Mouse (Mus musculus): ENCODE results near the gene Pafah1b3.
A peak's percentile ranks its signal among the peaks of the same experiment; 100 is the strongest.

DNA sequence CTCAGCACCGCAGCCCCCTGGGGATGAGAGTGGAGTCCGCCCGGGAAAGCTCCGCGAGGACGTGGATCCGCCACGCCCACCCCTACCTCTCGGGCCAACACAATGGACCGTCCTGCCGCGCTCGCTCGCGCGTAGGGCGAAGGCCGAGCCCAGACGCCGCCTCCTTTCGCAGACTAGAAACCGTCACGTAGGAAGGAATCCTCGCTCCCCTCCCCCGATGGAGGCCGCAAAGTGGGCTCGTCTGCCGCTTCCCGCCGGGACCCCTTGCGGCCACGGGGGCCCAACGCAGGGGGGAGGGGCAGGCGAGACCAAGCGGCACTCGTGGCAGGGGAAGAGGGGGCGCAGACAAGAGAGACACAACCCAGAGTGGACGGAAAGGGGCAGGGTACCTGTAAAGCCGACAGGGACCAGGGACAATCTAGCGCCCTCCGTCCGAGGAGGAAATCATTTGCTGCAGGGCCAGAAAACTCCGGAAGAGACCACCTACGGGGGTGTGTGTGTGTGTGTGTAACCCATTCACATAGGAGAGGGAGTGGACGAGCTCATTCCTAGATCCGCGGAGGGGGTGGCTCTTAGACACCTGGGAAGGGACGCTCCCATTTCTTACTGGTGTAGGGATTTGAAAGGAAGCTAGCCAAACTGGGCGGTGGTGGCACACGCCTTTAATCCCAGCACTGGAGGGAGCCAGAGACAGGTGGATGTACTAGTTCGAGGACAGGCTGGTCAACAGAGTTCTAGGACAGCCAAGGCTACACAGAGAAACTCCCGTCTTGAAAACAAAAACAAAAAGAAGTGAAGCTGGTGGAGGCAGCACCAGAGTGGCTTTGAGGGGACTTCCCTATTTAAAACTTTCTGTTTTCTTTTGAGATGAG lies at the start of gene Pafah1b3:
- TF ChIP-seq CTCF (IDR thresholded peaks at IDR 0.05; ENCODE audit: control insufficient read depth, insufficient read depth, insufficient replicate concordance, low read depth, low read length) = peak; percentile 17
- TF ChIP-seq POLR2A (IDR thresholded peaks at IDR 0.05; ENCODE audit: control insufficient read depth, low read depth, low read length) = peak; percentile 35

Measured in testis, adult 2 months (tissue).